Mouse (Mus musculus): Measurements from ENCODE around the gene Vmn1r70. TPM values are rescaled to one million over a fixed set of nuclear protein-coding genes. Genes with fewer than 3 reads are reported as not detected.

Gene Vmn1r70
- not detected in 2 replicates for polyA plus RNA-seq (2016; fragmentation: Nextera tagmentation; extraction: Ambion mirVana)

- H3K27me3 ChIP-seq (replicated peaks) = no peaks in the 10 kb centered on the region
- no peak for ATAC-seq (ENCODE audit: low FRiP score, low read depth)
- no peak within 1 kb of the TSS for H3K4me3 ChIP-seq
- H3K9me3 ChIP-seq = peaks cover 24% of the 10 kb centered on the region
- H3K4me1 ChIP-seq = no peaks in the 10 kb centered on the region
- H3K9ac ChIP-seq = no peak within 1 kb of the TSS
- no peaks in the 10 kb centered on the region for H3K36me3 ChIP-seq
- WGBS = 67% methylated on average over 1 of the region's 1 CpGs
- H3K27ac ChIP-seq = no peak within 1 kb of the TSS
- no peak within 1 kb of the TSS for H3K4me2 ChIP-seq (replicated peaks)
Observed at GRCm38 (mm10) chr7:10631232-10631631, at the start of gene Vmn1r70. TSS of gene Vmn1r70 (plus strand) at chr7:10631532.

- Histone ChIP-seq H3K4me2 (replicated peaks) (no peak within 1 kb of the TSS), H3K27me3 (replicated peaks) (no peaks in the 10 kb centered on the region), H3K9me3 (peaks cover 14% of the 10 kb centered on the region), H3K4me1 (no peaks in the 10 kb centered on the region), H3K27ac (no peak within 1 kb of the TSS), H3K4me3 (no peak within 1 kb of the TSS), H3K9ac (no peak within 1 kb of the TSS), H3K36me3 (no peaks in the 10 kb centered on the region)
- no peak for ATAC-seq (ENCODE audit: low FRiP score, low read depth)
Observed at GRCm38 (mm10) chr7:10613559-10613958, 17.8 kb upstream of the Vmn1r70 start, which contains the start of gene Vmn1r69. TSS of gene Vmn1r69 (minus strand) at chr7:10613659.

Other genes with a start within 250 kb of the Vmn1r70 start
- not detected in 2 replicates for gene Vmn1r67, start 188.2 kb upstream of the Vmn1r70 start, polyA plus RNA-seq (2016; fragmentation: Nextera tagmentation; extraction: Ambion mirVana)
- 35.6 and 37.4 TPM in 2 replicates for gene Zik1, start 136.1 kb upstream of the Vmn1r70 start, polyA plus RNA-seq (2016; fragmentation: Nextera tagmentation; extraction: Ambion mirVana)
- gene Vmn1r68, start 73.0 kb upstream of the Vmn1r70 start, polyA plus RNA-seq (2016; fragmentation: Nextera tagmentation; extraction: Ambion mirVana) = not detected in 2 replicates
- not detected in 2 replicates for gene Vmn1r69, start 17.9 kb upstream of the Vmn1r70 start, polyA plus RNA-seq (2016; fragmentation: Nextera tagmentation; extraction: Ambion mirVana)
- not detected in 2 replicates for gene Nlrp4b, start 56.3 kb downstream of the Vmn1r70 start, polyA plus RNA-seq (2016; fragmentation: Nextera tagmentation; extraction: Ambion mirVana)
- not detected in 2 replicates for gene Vmn1r71, start 122.8 kb downstream of the Vmn1r70 start, polyA plus RNA-seq (2016; fragmentation: Nextera tagmentation; extraction: Ambion mirVana)

All from neural tube, embryonic 12.5 days (tissue).